Mouse (Mus musculus) urinary bladder, postnatal 25 days (tissue): ENCODE data around the gene Lrrc61.

Source experiments
- DNase-seq: peaks from one replicate; pipeline ENCODE4 v3.0.0; 2022; ENCODE audit warnings: low spot score

Lrrc61 gene

DNA sequence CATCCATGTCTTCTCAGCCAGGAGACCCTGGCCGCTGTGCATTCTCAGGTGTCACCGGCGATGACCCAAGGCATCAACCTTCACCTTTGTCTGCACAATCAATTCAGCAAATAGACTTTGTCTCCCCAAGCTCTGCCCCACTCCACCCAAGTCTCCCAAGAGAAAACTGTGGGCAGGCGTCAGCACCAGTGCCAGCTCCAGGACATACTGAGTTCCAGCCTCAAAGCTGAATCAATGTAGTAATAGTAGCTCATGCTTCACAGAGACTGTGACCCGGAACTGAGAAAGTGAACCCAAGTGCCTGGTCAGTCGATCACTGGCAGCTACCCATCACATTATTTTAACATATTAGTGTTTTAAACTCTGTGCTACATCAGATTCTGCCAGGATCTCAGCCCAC, 6.3 kb upstream of the Lrrc61 start:
- no peak for DNase-seq

DNA sequence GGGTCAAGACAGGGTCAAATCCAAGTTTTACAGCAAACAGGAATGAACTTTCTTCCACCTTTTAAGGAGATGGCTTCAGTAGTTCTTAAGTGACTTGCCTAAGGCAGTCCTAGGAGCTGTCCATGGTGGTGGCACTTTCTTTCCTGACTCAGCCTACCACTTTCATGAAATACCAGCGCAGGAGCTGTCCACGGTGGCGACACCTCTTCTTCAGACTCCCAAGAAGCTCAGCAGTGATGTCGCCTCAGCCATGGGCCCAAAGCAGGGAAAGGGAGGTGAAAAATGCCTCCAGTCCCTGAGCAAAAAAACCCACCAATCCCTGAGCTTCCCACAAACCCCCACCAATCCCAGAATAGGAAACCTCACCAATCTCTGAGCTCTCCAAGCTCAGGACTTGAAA, 1.7 kb upstream of the Lrrc61 start:
- no peak for DNase-seq

DNA sequence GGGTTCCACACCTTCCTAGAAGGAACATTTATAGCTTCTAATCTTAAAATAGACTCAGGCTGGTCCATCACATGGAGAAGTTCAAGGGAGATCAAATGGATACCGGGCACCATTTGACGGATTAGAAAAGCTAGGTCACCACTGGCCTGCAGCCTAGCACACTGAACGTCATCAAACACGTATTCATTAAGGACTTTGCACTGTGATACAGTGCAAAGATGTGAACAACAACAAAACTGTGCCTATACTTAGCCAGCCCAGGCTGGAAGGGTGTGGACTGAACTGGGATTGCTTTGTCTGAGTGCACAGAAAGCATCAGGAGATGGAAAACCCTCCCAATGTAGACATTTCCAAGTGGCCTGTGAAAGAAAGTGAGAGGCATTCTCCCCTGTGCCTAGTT, 777 bp upstream of the Lrrc61 start:
- DNase-seq = no peak

- DNase-seq = no peak
Observed at GRCm38 (mm10) chr6:48555104-48555890, 701 bp downstream of the Lrrc61 start.

DNA sequence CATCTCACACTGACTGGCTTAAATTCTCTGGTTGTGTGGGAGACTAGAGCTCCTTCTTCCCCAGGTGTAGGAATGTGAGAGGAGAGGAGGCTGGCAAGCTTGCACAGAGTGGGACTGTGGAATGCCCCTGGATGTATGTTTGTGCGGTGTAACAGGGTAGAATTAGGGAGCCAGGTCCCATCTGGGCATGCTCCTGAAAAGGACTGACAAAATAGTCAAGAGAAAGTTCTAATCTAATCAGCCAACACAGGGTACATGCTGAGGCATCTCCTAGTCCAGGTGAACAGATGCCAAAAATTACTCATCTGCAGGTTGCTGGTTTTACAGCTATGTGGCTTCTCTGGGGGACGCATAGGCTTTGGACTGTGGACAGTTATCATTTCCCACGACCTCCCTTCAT, 1.4 kb downstream of the Lrrc61 start:
- DNase-seq = no peak

- DNase-seq = no peak
Observed at GRCm38 (mm10) chr6:48565693-48566310, 11.2 kb downstream of the Lrrc61 start.

GRCm38 (mm10) chr6:48566312-48566711, 11.7 kb downstream of the Lrrc61 start:
- DNase-seq = no peak

GRCm38 (mm10) chr6:48568036-48568984, 13.7 kb downstream of the Lrrc61 start:
- DNase-seq = peak; percentile 24

DNA sequence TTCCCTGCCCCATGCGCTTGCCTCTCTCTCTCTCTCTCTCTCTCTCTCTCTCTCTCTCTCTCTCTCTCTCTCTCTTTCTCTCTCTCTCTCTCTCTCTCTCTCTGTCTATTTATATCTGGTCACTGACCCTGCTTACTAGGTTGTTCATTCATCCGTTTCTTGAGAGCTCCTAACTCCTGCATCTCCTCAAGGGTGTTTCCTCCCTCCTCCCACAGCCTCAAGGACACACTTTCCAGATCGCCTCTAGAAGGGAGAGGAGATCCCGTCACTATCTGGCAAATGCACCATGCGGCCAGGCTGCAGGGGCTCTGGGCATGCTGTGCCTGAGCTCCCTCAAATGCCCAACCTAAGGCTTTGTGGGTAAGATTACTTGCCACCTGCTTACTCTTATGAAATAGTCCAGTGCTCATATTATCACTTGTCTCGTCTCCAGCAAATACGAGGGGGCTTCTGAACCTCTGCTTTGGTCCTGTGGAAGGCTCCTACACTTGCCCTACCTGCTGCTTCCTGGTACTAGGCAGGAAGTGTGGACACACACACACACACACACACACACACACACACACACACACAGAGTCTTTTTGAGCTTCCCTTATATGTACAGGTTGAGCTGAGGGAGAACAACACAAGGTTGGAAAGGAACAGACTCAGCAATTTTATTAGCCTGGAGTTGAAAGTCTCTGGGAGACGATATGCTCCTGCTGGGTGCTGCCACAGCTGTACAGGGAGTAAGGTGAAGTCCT, 14.6 kb downstream of the Lrrc61 start:
- no peak for DNase-seq

- no peak for DNase-seq
Observed at GRCm38 (mm10) chr6:48572014-48572413, 17.4 kb downstream of the Lrrc61 start.

- no peak for DNase-seq
Observed at GRCm38 (mm10) chr6:48572572-48573061, 18.0 kb downstream of the Lrrc61 start, which contains the start of gene Rarres2. Rarres2 (minus strand) TSS chr6:48572789.

DNA sequence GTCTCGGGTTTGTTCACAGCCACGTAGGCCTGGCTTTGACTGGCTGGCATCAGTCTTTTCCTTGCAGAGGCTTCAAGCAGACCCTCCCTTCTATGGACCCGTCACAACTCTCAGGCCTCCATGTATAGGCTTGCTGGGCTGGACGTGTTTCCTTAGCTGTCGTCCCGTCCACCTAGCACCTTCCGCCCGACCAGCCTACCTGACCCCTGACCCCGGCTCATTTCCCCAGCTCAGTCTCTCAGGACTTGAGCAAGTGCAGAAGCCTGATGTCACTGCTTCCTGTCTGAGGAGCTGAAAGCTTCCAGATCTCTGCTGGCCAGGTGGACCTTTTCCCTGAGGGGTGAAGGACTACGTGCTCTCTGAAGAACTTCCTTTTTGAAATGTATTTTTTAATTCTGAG, 18.7 kb downstream of the Lrrc61 start:
- no peak for DNase-seq

DNA sequence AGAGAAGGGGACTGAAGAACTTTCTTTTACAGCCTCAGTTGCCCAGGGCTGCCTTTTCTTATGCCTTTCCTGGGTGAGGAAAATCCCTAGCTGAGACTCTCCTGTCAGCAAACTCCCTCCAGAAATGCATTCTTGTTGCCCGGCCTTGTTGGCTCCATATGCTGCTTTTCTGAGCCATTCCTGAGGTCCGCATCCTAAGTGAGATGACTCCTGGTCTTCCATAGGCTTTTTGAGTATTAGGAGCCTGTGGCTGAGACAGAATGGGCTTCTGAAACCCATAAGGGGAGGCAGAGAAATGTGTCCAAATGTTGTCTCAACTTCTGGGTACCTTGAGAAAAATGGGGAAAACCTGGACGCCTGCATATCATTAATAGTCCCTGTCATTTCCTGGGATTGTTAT, 19.4 kb downstream of the Lrrc61 start:
- DNase-seq = no peak

- DNase-seq = no peak
Observed at GRCm38 (mm10) chr6:48578736-48579135, 24.1 kb downstream of the Lrrc61 start.

- DNase-seq = no peak
Observed at GRCm38 (mm10) chr6:48579215-48579648, 24.6 kb downstream of the Lrrc61 start.

DNA sequence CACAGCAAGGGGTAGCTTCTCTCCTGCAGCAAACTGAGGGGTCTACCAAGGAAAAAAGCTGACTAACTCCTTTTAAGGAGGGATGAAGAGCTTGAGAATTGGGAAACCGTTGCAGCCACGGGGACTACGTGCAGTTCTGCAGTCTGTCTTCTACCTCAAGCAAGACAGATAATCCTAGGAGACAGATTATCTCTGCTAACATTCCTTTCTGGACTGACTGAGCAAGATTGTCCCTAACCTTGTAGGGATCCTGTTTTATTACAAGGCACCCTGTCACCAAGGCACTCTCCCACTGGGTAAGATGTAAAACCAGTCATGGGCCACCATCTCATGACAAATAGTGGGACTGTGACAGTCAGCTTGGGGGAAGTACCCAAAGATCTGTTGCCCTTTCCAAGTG, 26.7 kb downstream of the Lrrc61 start:
- no peak for DNase-seq

GRCm38 (mm10) chr6:48582037-48582436, 27.4 kb downstream of the Lrrc61 start:
- no peak for DNase-seq

- no peak for DNase-seq
Observed at GRCm38 (mm10) chr6:48589194-48589750, 34.7 kb downstream of the Lrrc61 start, which contains the start of gene Gm45021. Gm45021 (plus strand) TSS chr6:48589610.

- DNase-seq = no peak
Observed at GRCm38 (mm10) chr6:48591221-48591845, 36.7 kb downstream of the Lrrc61 start.

DNA sequence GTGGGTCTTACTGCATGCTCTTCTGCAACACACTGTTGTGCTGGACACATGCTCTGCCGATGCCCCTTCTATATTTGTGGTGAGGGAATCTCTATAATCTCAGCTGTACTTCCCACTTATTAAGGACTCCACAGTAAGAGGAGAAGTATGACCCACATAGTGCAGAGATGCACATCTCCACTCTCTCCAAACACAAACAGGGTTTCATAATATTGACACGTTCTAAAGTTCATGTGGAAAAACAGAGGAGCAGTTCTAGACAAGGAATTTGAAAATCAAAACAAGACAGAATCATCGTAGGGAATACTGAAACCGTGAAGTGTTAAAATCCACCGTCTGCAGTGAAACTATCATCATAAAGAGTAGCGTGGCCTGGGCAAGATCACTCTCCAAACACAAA, 37.3 kb downstream of the Lrrc61 start:
- DNase-seq = no peak
